Mouse (Mus musculus): Measurements from ENCODE around the gene Gm8890.
"Not testable (repeated sequence)": the region's sequence is repeated elsewhere in the genome, so short reads cannot be mapped to it uniquely, and the experiment has no call there.

Gm8890 gene

DNA sequence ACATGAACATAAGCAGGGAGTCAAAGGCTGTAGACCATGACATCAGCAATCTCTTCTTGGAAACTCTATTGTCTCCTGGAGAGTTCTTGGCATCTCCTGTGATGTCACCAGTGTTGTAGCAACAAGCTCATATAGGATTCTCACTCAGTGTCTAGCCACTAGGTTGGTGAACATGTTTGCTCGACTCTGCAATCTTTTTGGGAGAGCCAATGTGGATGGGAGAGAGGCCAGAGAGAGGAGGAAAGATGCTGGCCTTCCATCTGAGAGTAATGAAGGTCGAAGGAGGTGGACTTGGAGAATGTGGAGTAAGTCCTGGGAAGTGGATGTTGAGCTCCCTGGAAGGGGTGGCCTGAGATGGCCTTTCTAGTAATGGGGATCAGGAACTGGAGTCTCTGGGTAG lies at the start of gene Gm8890:
Gene Gm8890, plus strand, starts transcription at position 301 of the 400 bp plus-strand sequence.
- not testable (repeated sequence) for DNase-seq (ENCODE audit: low spot score)

DNA sequence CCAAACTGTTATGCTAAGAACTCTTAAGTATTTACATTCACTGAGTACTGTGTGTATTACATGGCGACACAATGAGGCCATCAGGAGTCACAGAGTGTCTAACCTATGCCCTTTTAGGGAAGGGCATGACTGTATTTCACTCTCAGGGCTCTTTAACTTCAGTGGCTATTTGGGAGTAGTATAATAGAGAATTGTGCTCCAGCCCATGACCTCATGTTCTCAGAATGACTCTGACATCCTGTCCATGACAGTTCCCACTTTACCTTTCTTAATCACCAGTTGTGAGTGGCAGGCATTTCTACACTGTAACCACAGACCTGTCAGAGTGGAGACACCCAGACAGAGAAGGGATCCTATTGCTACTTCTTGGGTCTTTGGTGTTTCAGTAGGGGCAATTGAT lies 388 bp downstream of the Gm8890 start:
- DNase-seq (ENCODE audit: low spot score), result not testable (repeated sequence)
